Mouse (Mus musculus) spleen, adult 2 months (tissue): ENCODE results near the gene Kif11. TPM values are rescaled to one million over a fixed set of nuclear protein-coding genes. Genes with fewer than 3 reads are reported as not detected.

Experiments used
- DNase-seq, 2 experiments: peaks; one replicate each; pipeline versions ENCODE4 v3.0.0 to v3.0.0-alpha.2; 2012 to 2021; ENCODE audit warnings: low spot score in 2 of 2, low read depth in 1 of 2
- H3K27ac ChIP-seq: fragments of 200-500 bp; 2 replicates; pipeline ENCODE4 v1.5.1; 2012; ENCODE audit warnings: low read length, inconsistent platforms; ENCODE audit not compliant: insufficient read depth
- H3K27me3 ChIP-seq: fragments of 200-500 bp; 2 replicates; pipeline ENCODE4 v1.6.1; 2012; ENCODE audit warnings: mild to moderate bottlenecking, moderate library complexity, low read length, inconsistent platforms; ENCODE audit not compliant: control insufficient read depth, insufficient read depth
- H3K36me3 ChIP-seq: fragments of 200-500 bp; 2 replicates; pipeline ENCODE4 v1.6.1; 2012; ENCODE audit warnings: mild to moderate bottlenecking, low read length, inconsistent platforms; ENCODE audit not compliant: control insufficient read depth, insufficient read depth
- H3K4me1 ChIP-seq: fragments of 200-500 bp; 2 replicates; pipeline ENCODE4 v1.6.1; 2011; ENCODE audit warnings: inconsistent platforms; ENCODE audit not compliant: control insufficient read depth, insufficient read depth, insufficient read length
- H3K4me3 ChIP-seq: fragments of 200-500 bp; 2 replicates; pipeline ENCODE4 v1.5.1; 2011; ENCODE audit warnings: mild to moderate bottlenecking, inconsistent platforms; ENCODE audit not compliant: insufficient read depth, insufficient read length; ENCODE audit errors: extremely low read depth
- CTCF ChIP-seq: fragments of 200-500 bp; IDR thresholded peaks from 2 replicates; pipeline ENCODE4 v1.5.1; 2011; ENCODE audit warnings: mild to moderate bottlenecking, inconsistent platforms; ENCODE audit not compliant: insufficient read depth, insufficient read length, insufficient replicate concordance; ENCODE audit errors: extremely low read depth
- POLR2A ChIP-seq: fragments of 200-500 bp; IDR thresholded peaks from 2 replicates; pipeline ENCODE4 v1.6.1; 2011; ENCODE audit warnings: low read depth, low read length, inconsistent platforms
- WGBS: fragments of 180-500 bp; shearing (Covaris S2); methylation state at CpG from one replicate; pipeline ENCODE4 v1.1.7; 2018; 5-methylcytosine and 5-hydroxymethylcytosine counted together
- polyA plus RNA-seq: library from polyadenylated mRNA; depleted of rRNA; stranded (reverse); fragments of >200 nt; gene quantifications from 2 replicates; pipeline ENCODE4 v1.2.3, GENCODE M21; 2012

Gene Kif11
- polyA plus RNA-seq, 1 experiment: 2.1 TPM

- Histone ChIP-seq H3K27me3 (peaks cover 7% of the 10 kb centered on the region), H3K4me1 (peaks cover 6% of the 10 kb centered on the region), H3K4me3 (peak overlapping the region; percentile 62), H3K36me3 (peaks cover 6% of the 10 kb centered on the region), H3K27ac (peak overlapping the region; percentile 17; the same call in 1 of the 2 replicates)
- no peak for TF ChIP-seq POLR2A
- no peak for TF ChIP-seq CTCF
- 6% methylated on average over 14 of the region's 14 CpGs for WGBS
- DNase-seq: no peak
Measured at GRCm38 (mm10) chr19:37433895-37434262, 57.7 kb downstream of the Kif11 start.

DNA sequence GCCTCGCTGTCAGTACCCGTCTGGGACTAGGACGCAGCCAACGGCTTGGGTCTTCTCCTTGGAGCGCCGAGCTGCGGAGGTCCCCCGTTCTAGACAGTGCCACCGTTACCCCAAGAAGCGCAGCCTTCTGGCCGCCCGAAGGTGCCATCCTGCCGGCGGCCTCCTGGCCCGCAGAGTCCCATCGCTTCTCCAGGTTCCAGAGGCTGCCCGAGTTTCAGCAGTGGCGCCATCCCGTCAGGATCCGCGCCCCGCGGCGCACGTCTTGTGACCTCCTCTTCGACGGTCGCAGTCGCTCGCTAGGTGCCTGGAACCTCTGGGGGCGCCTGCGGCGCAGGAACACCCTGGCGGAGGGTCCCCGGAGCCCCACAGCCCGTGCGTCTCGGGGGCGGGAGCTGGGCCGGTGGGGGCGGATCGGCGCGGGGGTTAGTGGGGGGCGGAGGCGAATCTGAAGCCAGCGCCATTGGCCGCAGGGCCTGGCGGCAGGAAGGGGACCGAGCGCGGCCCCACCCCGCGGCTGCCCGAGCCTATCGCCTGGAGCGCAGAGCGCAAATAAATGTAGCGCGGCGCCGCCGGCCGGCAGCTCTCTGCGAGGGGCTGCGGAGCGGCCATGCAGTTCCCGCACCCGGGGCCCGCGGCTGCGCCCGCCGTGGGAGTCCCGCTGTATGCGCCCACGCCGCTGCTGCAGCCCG is 58.2 kb downstream of the Kif11 start, which contains the start of gene Hhex:
Gene Hhex (plus strand): TSS at position 548 of the 689 bp plus-strand sequence.
- H3K27me3 ChIP-seq: peaks cover 7% of the 10 kb centered on the region
- peaks cover 6% of the 10 kb centered on the region for H3K4me1 ChIP-seq
- peak within 1 kb of the TSS; percentile 96 for H3K4me3 ChIP-seq
- DNase-seq: peak; percentile 49 to 90
- WGBS: under 1% methylated on average over 76 of the region's 79 CpGs
- H3K36me3 ChIP-seq: peaks cover 7% of the 10 kb centered on the region
- peak within 1 kb of the TSS; percentile 97 for H3K27ac ChIP-seq
- no peak for TF ChIP-seq CTCF
- TF ChIP-seq POLR2A: peak; percentile 95

- TF ChIP-seq POLR2A (no peak), CTCF (no peak)
- Histone ChIP-seq H3K4me3 (peak overlapping the region; percentile 96), H3K36me3 (peaks cover 12% of the 10 kb centered on the region), H3K27me3 (peaks cover 7% of the 10 kb centered on the region), H3K27ac (peak overlapping the region; percentile 97), H3K4me1 (peaks cover 6% of the 10 kb centered on the region)
- under 1% methylated on average over 72 of the region's 77 CpGs for WGBS
- DNase-seq: peak in 1 of 2 experiments; percentile 64
Measured at GRCm38 (mm10) chr19:37435041-37435852, 59.0 kb downstream of the Kif11 start.

DNA sequence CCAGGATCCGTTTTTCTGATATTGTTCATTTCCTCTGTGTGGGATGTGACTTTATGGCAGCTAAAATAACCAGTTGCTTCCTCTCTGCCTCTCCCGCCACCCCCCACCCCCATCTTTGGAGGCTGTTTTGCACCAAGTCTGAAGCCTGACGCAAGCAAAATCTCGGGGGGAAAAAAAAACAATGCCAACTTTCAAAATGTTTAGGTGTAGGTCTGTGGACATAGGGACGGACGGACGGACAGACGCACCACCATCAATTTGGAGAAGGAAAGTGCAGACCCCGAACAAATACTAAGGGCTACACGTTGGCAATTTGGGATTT is 59.6 kb downstream of the Kif11 start:
- H3K27me3 ChIP-seq: peaks cover 7% of the 10 kb centered on the region

GRCm38 (mm10) chr19:37436514-37437288 is 60.5 kb downstream of the Kif11 start:
- H3K36me3 ChIP-seq: peaks cover 21% of the 10 kb centered on the region
- peaks cover 7% of the 10 kb centered on the region for H3K27me3 ChIP-seq
- DNase-seq: peak; percentile 38 to 65
- no peak for TF ChIP-seq CTCF
- no peak for TF ChIP-seq POLR2A
- WGBS: 11% methylated on average over 28 of the region's 28 CpGs
- peak overlapping the region; percentile 97 for H3K27ac ChIP-seq
- H3K4me3 ChIP-seq: peak overlapping the region; percentile 96; the same call in 1 of the 2 replicates
- peaks cover 6% of the 10 kb centered on the region for H3K4me1 ChIP-seq

More for the DNA sequence above, 59.6 kb downstream of the Kif11 start:
- WGBS: 4% methylated on average over 10 of the region's 10 CpGs
- Histone ChIP-seq H3K36me3 (peaks cover 16% of the 10 kb centered on the region), H3K27ac (peak overlapping the region; percentile 97), H3K4me1 (peaks cover 6% of the 10 kb centered on the region), H3K4me3 (peak overlapping the region; percentile 96)
- TF ChIP-seq CTCF: no peak
- TF ChIP-seq POLR2A: no peak
- peak in 1 of 2 experiments; percentile 19 for DNase-seq

DNA sequence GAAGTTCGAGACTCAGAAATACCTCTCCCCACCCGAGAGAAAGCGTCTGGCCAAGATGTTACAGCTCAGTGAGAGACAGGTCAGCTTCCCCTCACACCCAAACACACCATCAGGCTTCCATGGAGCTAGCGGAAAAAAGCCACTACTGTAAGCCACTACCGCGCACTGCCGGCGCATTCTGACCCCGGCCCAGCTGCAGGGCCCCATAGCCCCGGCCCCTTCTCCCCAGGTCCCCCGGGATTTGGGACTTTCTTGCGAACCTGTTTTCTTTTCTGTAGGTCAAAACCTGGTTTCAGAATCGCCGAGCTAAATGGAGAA is 61.0 kb downstream of the Kif11 start:
- Histone ChIP-seq H3K4me3 (peak overlapping the region; percentile 46; the same call in 1 of the 2 replicates), H3K27ac (peak overlapping the region; percentile 97), H3K27me3 (peaks cover 7% of the 10 kb centered on the region), H3K36me3 (peaks cover 21% of the 10 kb centered on the region), H3K4me1 (peaks cover 7% of the 10 kb centered on the region)
- DNase-seq: no peak
- TF ChIP-seq CTCF (no peak), POLR2A (no peak)
- 18% methylated on average over 14 of the region's 14 CpGs for WGBS

GRCm38 (mm10) chr19:37440181-37440580 is 64.0 kb downstream of the Kif11 start:
- H3K27ac ChIP-seq: no peak overlapping the region
- peaks cover 2% of the 10 kb centered on the region for H3K4me1 ChIP-seq
- H3K4me3 ChIP-seq: no peak overlapping the region
- peaks cover 21% of the 10 kb centered on the region for H3K36me3 ChIP-seq
- TF ChIP-seq CTCF (no peak), POLR2A (no peak)
- H3K27me3 ChIP-seq: peaks cover 2% of the 10 kb centered on the region; the same call in 1 of the 2 replicates
- DNase-seq: no peak
- WGBS: 82% methylated on average over 4 of the region's 4 CpGs
